Mouse (Mus musculus) B cell, adult 2 months (primary cell): ENCODE data around the gene Prpf6.

ENCODE experiments used
- DNase-seq, 2 experiments: peaks; one replicate each; pipeline ENCODE4 v3.0.0; 2022

The Prpf6 gene

GRCm38 (mm10) chr2:181597378-181598061 lies 5.9 kb downstream of the Prpf6 start:
- no peak for DNase-seq

GRCm38 (mm10) chr2:181598454-181599351 lies 7.0 kb downstream of the Prpf6 start, which contains the start of gene Samd10:
Samd10 (minus strand) TSS chr2:181599212.
- DNase-seq: peak; percentile 76 to 77

GRCm38 (mm10) chr2:181600226-181600758 lies 8.6 kb downstream of the Prpf6 start:
- no peak for DNase-seq

- DNase-seq: peak; percentile 97
Measured at GRCm38 (mm10) chr2:181600828-181601750, 9.4 kb downstream of the Prpf6 start.

- DNase-seq: no peak
Measured at GRCm38 (mm10) chr2:181601751-181602145, 10.1 kb downstream of the Prpf6 start.

GRCm38 (mm10) chr2:181602367-181602766 lies 10.7 kb downstream of the Prpf6 start:
- no peak for DNase-seq

- no peak for DNase-seq
Measured at GRCm38 (mm10) chr2:181618761-181619495, 27.3 kb downstream of the Prpf6 start.

- peak in 1 of 2 experiments; percentile 27 for DNase-seq
Measured at GRCm38 (mm10) chr2:181623401-181623800, 31.7 kb downstream of the Prpf6 start.

- no peak for DNase-seq
Measured at GRCm38 (mm10) chr2:181628471-181628870, 36.8 kb downstream of the Prpf6 start.

GRCm38 (mm10) chr2:181632624-181633023 lies 41.0 kb downstream of the Prpf6 start:
- DNase-seq: no peak

- no peak for DNase-seq
Measured at GRCm38 (mm10) chr2:181635865-181636264, 44.2 kb downstream of the Prpf6 start.

GRCm38 (mm10) chr2:181644361-181644760 lies 52.7 kb downstream of the Prpf6 start:
- DNase-seq: peak; percentile 62 to 68

GRCm38 (mm10) chr2:181645666-181646065 lies 54.0 kb downstream of the Prpf6 start:
- no peak for DNase-seq

- DNase-seq: no peak
Measured at GRCm38 (mm10) chr2:181646626-181647472, 55.2 kb downstream of the Prpf6 start.

- no peak for DNase-seq
Measured at GRCm38 (mm10) chr2:181648926-181649325, 57.3 kb downstream of the Prpf6 start.

- no peak for DNase-seq
Measured at GRCm38 (mm10) chr2:181653065-181653464, 61.4 kb downstream of the Prpf6 start.

GRCm38 (mm10) chr2:181653523-181653922 lies 61.9 kb downstream of the Prpf6 start:
- DNase-seq: no peak

GRCm38 (mm10) chr2:181656734-181657133 lies 65.1 kb downstream of the Prpf6 start, which contains the start of gene Gm29797:
Gm29797 (plus strand) TSS chr2:181657034.
- no peak for DNase-seq

- DNase-seq: no peak
Measured at GRCm38 (mm10) chr2:181657441-181657840, 65.8 kb downstream of the Prpf6 start.

- DNase-seq: no peak
Measured at GRCm38 (mm10) chr2:181658528-181658927, 66.9 kb downstream of the Prpf6 start.
